Mouse (Mus musculus) macrophage (primary cell): ENCODE results near the gene Fam83d. TPM values are rescaled to one million over a fixed set of nuclear protein-coding genes. Genes with fewer than 3 reads are reported as not detected.
"Not testable (repeated sequence)": the region's sequence is repeated elsewhere in the genome, so short reads cannot be mapped to it uniquely, and the experiment has no call there.

Experiments used
- H3K27ac ChIP-seq: fragments of 350-480 bp; formaldehyde crosslinking; 2 replicates; pipeline ENCODE4 v1.9.0; 2021
- H3K36me3 ChIP-seq: fragments of 350-480 bp; formaldehyde crosslinking; 2 replicates; pipeline ENCODE4 v1.9.0; 2021; ENCODE audit errors: inconsistent target
- H3K4me3 ChIP-seq: fragments of 350-480 bp; formaldehyde crosslinking; 2 replicates; pipeline ENCODE4 v1.9.0; 2021; ENCODE audit errors: inconsistent target
- H3K79me2 ChIP-seq: fragments of 350-480 bp; formaldehyde crosslinking; 2 replicates; pipeline ENCODE4 v1.9.0; 2021; ENCODE audit errors: inconsistent target
- WGBS: methylation state at CpG from one replicate; pipeline ENCODE4 v1.1.7; 2026; ENCODE audit warnings: inconsistent platforms; ENCODE audit not compliant: missing documents; 5-methylcytosine and 5-hydroxymethylcytosine counted together
- polyA plus RNA-seq: library from polyadenylated mRNA; stranded (reverse); fragments of 250-400 nt; gene quantifications from 3 replicates; pipeline ENCODE4 v1.2.4, GENCODE M21; 2018; ENCODE audit warnings: inconsistent platforms

Gene Fam83d
- polyA plus RNA-seq, 1 experiment from 2014 or later = 0.47 TPM

GRCm38 (mm10) chr2:158735340-158735739 is 32.6 kb upstream of the Fam83d start:
- 55% methylated on average over 8 of the region's 8 CpGs for WGBS
- Histone ChIP-seq H3K27ac (no peak overlapping the region), H3K79me2 (no peaks in the 10 kb centered on the region), H3K36me3 (no peaks in the 10 kb centered on the region), H3K4me3 (no peak overlapping the region)

GRCm38 (mm10) chr2:158736247-158736646 is 31.6 kb upstream of the Fam83d start:
- H3K4me3 ChIP-seq, H3K79me2 ChIP-seq, H3K36me3 ChIP-seq, H3K27ac ChIP-seq: not testable (repeated sequence)
- 96% methylated on average over 4 of the region's 4 CpGs for WGBS

GRCm38 (mm10) chr2:158738591-158738990 is 29.3 kb upstream of the Fam83d start:
- Histone ChIP-seq H3K27ac (no peak overlapping the region), H3K4me3 (no peak overlapping the region), H3K36me3 (no peaks in the 10 kb centered on the region), H3K79me2 (no peaks in the 10 kb centered on the region)
- 94% methylated on average over 11 of the region's 11 CpGs for WGBS

- Histone ChIP-seq H3K4me3 (no peak overlapping the region), H3K36me3 (no peaks in the 10 kb centered on the region), H3K79me2 (no peaks in the 10 kb centered on the region)
These were observed 28.8 kb upstream of the Fam83d start for GRCm38 (mm10) chr2:158739113-158739512.

GRCm38 (mm10) chr2:158741011-158741501 is 26.8 kb upstream of the Fam83d start:
- no peak overlapping the region for H3K4me3 ChIP-seq
- no peak overlapping the region for H3K27ac ChIP-seq
- H3K79me2 ChIP-seq = no peaks in the 10 kb centered on the region
- H3K36me3 ChIP-seq = no peaks in the 10 kb centered on the region
- 86% methylated on average over 7 of the region's 9 CpGs for WGBS

More at GRCm38 (mm10) chr2:158739113-158739512, 28.8 kb upstream of the Fam83d start:
- H3K27ac ChIP-seq = no peak overlapping the region
- WGBS = 97% methylated on average over 3 of the region's 3 CpGs

GRCm38 (mm10) chr2:158742431-158742830 is 25.5 kb upstream of the Fam83d start:
- H3K27ac ChIP-seq = no peak overlapping the region
- WGBS = 82% methylated on average over 5 of the region's 5 CpGs
- H3K4me3 ChIP-seq = no peak overlapping the region
- no peaks in the 10 kb centered on the region for H3K79me2 ChIP-seq
- H3K36me3 ChIP-seq = no peaks in the 10 kb centered on the region

GRCm38 (mm10) chr2:158743518-158744141 is 24.3 kb upstream of the Fam83d start:
- no peaks in the 10 kb centered on the region for H3K36me3 ChIP-seq
- no peaks in the 10 kb centered on the region for H3K79me2 ChIP-seq
- no peak overlapping the region for H3K27ac ChIP-seq
- H3K4me3 ChIP-seq = no peak overlapping the region
- 88% methylated on average over 11 of the region's 11 CpGs for WGBS

- Histone ChIP-seq H3K4me3 (no peak overlapping the region), H3K36me3 (no peaks in the 10 kb centered on the region), H3K79me2 (no peaks in the 10 kb centered on the region), H3K27ac (no peak overlapping the region)
- 8% methylated on average over 2 of the region's 2 CpGs for WGBS
These were observed 22.8 kb upstream of the Fam83d start for GRCm38 (mm10) chr2:158745049-158745482.

- no peaks in the 10 kb centered on the region for H3K36me3 ChIP-seq
- no peak overlapping the region for H3K4me3 ChIP-seq
- H3K27ac ChIP-seq = no peak overlapping the region
- 8% methylated on average over 11 of the region's 11 CpGs for WGBS
- H3K79me2 ChIP-seq = no peaks in the 10 kb centered on the region
These were observed 21.7 kb upstream of the Fam83d start for GRCm38 (mm10) chr2:158746164-158746563.

- Histone ChIP-seq H3K79me2 (no peaks in the 10 kb centered on the region), H3K27ac (no peak overlapping the region), H3K4me3 (no peak overlapping the region), H3K36me3 (no peaks in the 10 kb centered on the region)
- WGBS = 98% methylated on average over 9 of the region's 9 CpGs
These were observed 18.5 kb upstream of the Fam83d start for GRCm38 (mm10) chr2:158749366-158749765.

GRCm38 (mm10) chr2:158760231-158760630 is 7.7 kb upstream of the Fam83d start:
- Histone ChIP-seq H3K4me3 (no peak overlapping the region), H3K27ac (no peak overlapping the region), H3K36me3 (no peaks in the 10 kb centered on the region), H3K79me2 (no peaks in the 10 kb centered on the region)
- WGBS = 96% methylated on average over 2 of the region's 2 CpGs

GRCm38 (mm10) chr2:158762339-158762738 is 5.6 kb upstream of the Fam83d start:
- Histone ChIP-seq H3K36me3 (no peaks in the 10 kb centered on the region), H3K4me3 (no peak overlapping the region), H3K79me2 (no peaks in the 10 kb centered on the region), H3K27ac (no peak overlapping the region)
- WGBS = 93% methylated on average over 5 of the region's 5 CpGs

- H3K36me3 ChIP-seq = no peaks in the 10 kb centered on the region
- no peak overlapping the region for H3K27ac ChIP-seq
- under 1% methylated on average over 33 of the region's 37 CpGs for WGBS
These were observed 457 bp downstream of the Fam83d start for GRCm38 (mm10) chr2:158768350-158768749.

GRCm38 (mm10) chr2:158768771-158769170 is 878 bp downstream of the Fam83d start:
- no peak overlapping the region for H3K27ac ChIP-seq
- H3K4me3 ChIP-seq = peak overlapping the region; percentile 52
- 19% methylated on average over 5 of the region's 5 CpGs for WGBS
- no peaks in the 10 kb centered on the region for H3K36me3 ChIP-seq
- peaks cover 54% of the 10 kb centered on the region for H3K79me2 ChIP-seq

More at GRCm38 (mm10) chr2:158768350-158768749, 457 bp downstream of the Fam83d start:
- peak overlapping the region; percentile 52 for H3K4me3 ChIP-seq
- H3K79me2 ChIP-seq = peaks cover 50% of the 10 kb centered on the region

GRCm38 (mm10) chr2:158770126-158770757 is 2.3 kb downstream of the Fam83d start:
- Histone ChIP-seq H3K4me3 (no peak overlapping the region), H3K79me2 (peaks cover 69% of the 10 kb centered on the region), H3K27ac (no peak overlapping the region), H3K36me3 (no peaks in the 10 kb centered on the region)
- 87% methylated on average over 13 of the region's 13 CpGs for WGBS
